ENCODE assay signal across 20 mouse cellular contexts in the genomic region with DNA sequence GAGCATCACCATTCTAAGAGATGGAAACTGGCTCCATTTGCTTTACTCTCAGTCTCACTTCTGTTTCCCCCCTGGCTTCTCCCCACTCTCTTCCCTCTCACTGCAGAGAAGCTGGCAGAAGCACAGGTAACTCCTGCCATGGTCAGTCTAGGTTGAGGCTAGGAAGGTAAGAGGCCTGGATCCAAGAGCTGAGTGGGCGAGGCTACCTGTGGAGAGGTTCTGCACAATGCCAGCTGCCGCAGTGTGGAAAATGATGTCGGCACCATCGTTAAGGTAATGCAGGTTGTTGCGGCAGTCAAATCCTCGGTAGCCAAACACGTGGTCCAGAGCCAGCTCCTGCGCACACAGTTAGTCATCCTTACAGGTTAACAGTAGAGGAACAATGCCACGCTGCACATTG.
A peak's percentile ranks its signal among the peaks of the same experiment; 100 is the strongest.
DNase-seq lines count a peak whose midpoint lies in the region; ATAC-seq lines count a peak whose summit lies in the region.
"Had no signal": no experiment of that assay in that cellular context is flagged by ENCODE, and none has a peak within 500 bp of the region (broad histone marks: within the 10 kb centered on the region; RNA-seq: fewer than 3 reads in every experiment).

No protein-coding gene starts in this region.

- no peaks in the 10 kb centered on the region for H3K36me3 ChIP-seq in megakaryocyte, embryonic 14.5 days (replicated peaks; ENCODE audit: low read length)
- H3K36me3 ChIP-seq: embryonic facial prominence, embryonic 13.5 days; forebrain, embryonic 12.5 days; G1E; heart, embryonic 13.5 days had no signal

- no peaks in the 10 kb centered on the region for H3K9me3 ChIP-seq in megakaryocyte, embryonic 14.5 days
- H3K9me3 ChIP-seq: embryonic facial prominence, embryonic 13.5 days; forebrain, embryonic 12.5 days; G1E; heart, embryonic 13.5 days; hindbrain, embryonic 15.5 days had no signal

- peak; percentile 54; the same call in 1 of the 2 replicates for ATAC-seq in cerebellum, adult (ENCODE audit: insufficient number of reproducible peaks, low FRiP score, low TSS enrichment)
- no peak for ATAC-seq in megakaryocyte, adult 5-6 weeks (ENCODE audit: poor library complexity, severe bottlenecking)
- ATAC-seq: CD4-positive, CD25-positive, alpha-beta regulatory T cell, adult 4 months; forebrain, embryonic 16.5 days; intestine, embryonic 16.5 days had no signal

- H3K27me3 ChIP-seq in megakaryocyte, embryonic 14.5 days (replicated peaks): peaks cover 28% of the 10 kb centered on the region
- H3K27me3 ChIP-seq: embryonic facial prominence, embryonic 13.5 days; heart, embryonic 13.5 days; hindbrain, embryonic 15.5 days had no signal

- H3K4me1 ChIP-seq in megakaryocyte, embryonic 14.5 days: peaks cover 30% of the 10 kb centered on the region
- H3K4me1 ChIP-seq: embryonic facial prominence, embryonic 13.5 days; forebrain, embryonic 12.5 days; hindbrain, embryonic 15.5 days had no signal

- no peak for DNase-seq in cerebellum, adult 8-10 months
- DNase-seq in cerebellum, postnatal 25 days: peak; percentile 64 to 65
- no peak for DNase-seq in spleen, adult 18-20 months
- DNase-seq in thymus, postnatal 4 days: no peak
- DNase-seq: adrenal gland, postnatal 10 days; B cell, adult 2 months; gastrocnemius, postnatal 10 days; heart, postnatal 36 days; kidney, adult 2 months had no signal

- H3K4me3 ChIP-seq in megakaryocyte, embryonic 14.5 days (replicated peaks): peak overlapping the region; percentile 46
- H3K4me3 ChIP-seq: embryonic facial prominence, embryonic 13.5 days; forebrain, embryonic 12.5 days; heart, embryonic 13.5 days; hindbrain, embryonic 15.5 days had no signal

Comparison
In these comparisons a context has a peak if more than half of its experiments do, and no peak if none do; other contexts are left out.
1. DNase-seq: peak in cerebellum, postnatal 25 days (2 of 2); none in cerebellum, adult 8-10 months (single experiment), spleen, adult 18-20 months (0 of 2) and thymus, postnatal 4 days (single experiment).